Mouse (Mus musculus) MEL (cell line): ENCODE data around the gene Gm10300. TPM values are rescaled to one million over a fixed set of nuclear protein-coding genes. Genes with fewer than 3 reads are reported as not detected.

Source experiments
- DNase-seq: peaks from one replicate; pipeline ENCODE4 v3.0.0; 2011; ENCODE audit warnings: low read depth, low spot score
- H3K27ac ChIP-seq: 2 replicates; pipeline ENCODE4 v1.5.1; 2012; ENCODE audit warnings: low read depth, mild to moderate bottlenecking, control low read depth, low read length, moderate library complexity; ENCODE audit not compliant: control insufficient read depth
- H3K27me3 ChIP-seq, 2 experiments: fragments of 150-350 bp in 1 of 2; sonication (generic) in 1 of 2; 2 replicates each; pipeline ENCODE4 v1.6.1; 2012; ENCODE audit warnings: low read length in 2 of 2, mild to moderate bottlenecking in 2 of 2, improper control_type of control experiment in 1 of 2, moderate library complexity in 1 of 2; ENCODE audit not compliant: insufficient read depth in 2 of 2, control insufficient read depth in 1 of 2
- H3K36me3 ChIP-seq, 2 experiments: 2 replicates each; pipeline ENCODE4 v1.6.1; 2012 to 2014; ENCODE audit warnings: low read length in 2 of 2, improper control_type of control experiment in 1 of 2, inconsistent platforms in 1 of 2, mild to moderate bottlenecking in 1 of 2; ENCODE audit not compliant: insufficient read depth in 2 of 2, control insufficient read depth in 1 of 2
- H3K4me1 ChIP-seq, 2 experiments: fragments of 150-350 bp in 1 of 2; sonication (generic) in 1 of 2; 2 replicates each; pipeline ENCODE4 v1.6.1; 2012; ENCODE audit warnings: low read length in 2 of 2, improper control_type of control experiment in 1 of 2, mild to moderate bottlenecking in 1 of 2; ENCODE audit not compliant: insufficient read depth in 2 of 2, control insufficient read depth in 1 of 2
- H3K4me3 ChIP-seq, 2 experiments: fragments of 150-350 bp in 1 of 2; sonication (generic) in 1 of 2; 2 replicates each; pipeline ENCODE4 v1.5.1; 2012; ENCODE audit warnings: low read depth in 2 of 2, low read length in 2 of 2, mild to moderate bottlenecking in 2 of 2, moderate library complexity in 2 of 2, control low read depth in 1 of 2, improper control_type of control experiment in 1 of 2; ENCODE audit not compliant: control insufficient read depth in 1 of 2, insufficient read depth in 1 of 2
- H3K79me2 ChIP-seq: 2 replicates; pipeline ENCODE4 v1.6.1; 2012; ENCODE audit warnings: mild to moderate bottlenecking, low read length, moderate library complexity; ENCODE audit not compliant: control insufficient read depth, poor library complexity, insufficient read depth
- H3K9ac ChIP-seq: 2 replicates; pipeline ENCODE4 v1.6.1; 2012; ENCODE audit warnings: low read depth, mild to moderate bottlenecking, control low read depth, low read length, moderate library complexity; ENCODE audit not compliant: control insufficient read depth, poor library complexity, severe bottlenecking
- H3K9me3 ChIP-seq: fragments of 150-350 bp; sonication (generic); replicated peaks from 2 replicates; pipeline ENCODE4 v1.6.1; 2012; ENCODE audit warnings: mild to moderate bottlenecking, low read length, improper control_type of control experiment, moderate library complexity; ENCODE audit not compliant: insufficient read depth
- EP300 ChIP-seq, 2 experiments: IDR thresholded peaks; 2 replicates each; pipeline ENCODE4 v1.6.1; 2011; ENCODE audit warnings: improper control_type of control experiment in 2 of 2, low read length in 2 of 2, low read depth in 1 of 2, mild to moderate bottlenecking in 1 of 2
- GABPA ChIP-seq: IDR thresholded peaks from 2 replicates; pipeline ENCODE4 v1.6.1; 2012; ENCODE audit warnings: low read depth, mild to moderate bottlenecking, inconsistent platforms, low read length, improper control_type of control experiment, moderate library complexity
- GATA1 ChIP-seq: IDR thresholded peaks from 2 replicates; pipeline ENCODE4 v1.6.1; 2011; ENCODE audit warnings: low read depth, low read length, improper control_type of control experiment
- MAX ChIP-seq: IDR thresholded peaks from 2 replicates; pipeline ENCODE4 v1.6.1; 2011; ENCODE audit warnings: low read length, improper control_type of control experiment
- MAZ ChIP-seq: IDR thresholded peaks from 2 replicates; pipeline ENCODE4 v1.6.1; 2012; ENCODE audit warnings: low read depth, mild to moderate bottlenecking, inconsistent platforms, low read length, improper control_type of control experiment
- MXI1 ChIP-seq: IDR thresholded peaks from 2 replicates; pipeline ENCODE4 v1.6.1; 2011; ENCODE audit warnings: mild to moderate bottlenecking, low read depth, low read length, improper control_type of control experiment
- MYB ChIP-seq: IDR thresholded peaks from 2 replicates; pipeline ENCODE4 v1.6.1; 2011; ENCODE audit warnings: mild to moderate bottlenecking, low read depth, low read length, improper control_type of control experiment
- MYC ChIP-seq: IDR thresholded peaks from 2 replicates; pipeline ENCODE4 v1.6.1; 2011; ENCODE audit warnings: low read depth, mild to moderate bottlenecking, low read length, improper control_type of control experiment, moderate library complexity
- NELFE ChIP-seq: IDR thresholded peaks from 2 replicates; pipeline ENCODE4 v1.6.1; 2011; ENCODE audit warnings: low read depth, low read length, improper control_type of control experiment
- POLR2AphosphoS5 ChIP-seq: IDR thresholded peaks from 2 replicates; pipeline ENCODE4 v1.6.1; 2012; ENCODE audit warnings: low read depth, borderline replicate concordance, mild to moderate bottlenecking, inconsistent platforms, low read length, moderate library complexity, mixed read lengths
- RAD21 ChIP-seq: IDR thresholded peaks from 2 replicates; pipeline ENCODE4 v1.6.1; 2011; ENCODE audit warnings: mild to moderate bottlenecking, low read depth, low read length, improper control_type of control experiment
- RCOR1 ChIP-seq: IDR thresholded peaks from 2 replicates; pipeline ENCODE4 v1.6.1; 2012; ENCODE audit warnings: low read depth, mild to moderate bottlenecking, inconsistent platforms, low read length, improper control_type of control experiment
- SIN3A ChIP-seq: IDR thresholded peaks from 2 replicates; pipeline ENCODE4 v1.6.1; 2012; ENCODE audit warnings: low read length, improper control_type of control experiment, inconsistent platforms
- TBP ChIP-seq: IDR thresholded peaks from 2 replicates; pipeline ENCODE4 v1.8.0; 2011; ENCODE audit warnings: low read depth, low read length, improper control_type of control experiment
- TCF12 ChIP-seq: IDR thresholded peaks from 2 replicates; pipeline ENCODE4 v1.6.1; 2014; ENCODE audit warnings: low read depth, mild to moderate bottlenecking, inconsistent platforms, low read length, improper control_type of control experiment, moderate library complexity
- UBTF ChIP-seq: IDR thresholded peaks from 2 replicates; pipeline ENCODE4 v1.6.1; 2012; ENCODE audit warnings: low read depth, mild to moderate bottlenecking, inconsistent platforms, low read length, improper control_type of control experiment, moderate library complexity, borderline replicate concordance; ENCODE audit not compliant: insufficient read depth
- ZC3H11A ChIP-seq: IDR thresholded peaks from 2 replicates; pipeline ENCODE4 v1.6.1; 2012; ENCODE audit warnings: low read depth, mild to moderate bottlenecking, inconsistent platforms, low read length, improper control_type of control experiment
- polyA plus RNA-seq, 2 experiments: library from polyadenylated mRNA; stranded (reverse) in 1 of 2; unstranded in 1 of 2; fragments of >175 nt in 1 of 2; fragments of >200 nt in 1 of 2; gene quantifications; 2 replicates each; pipeline versions ENCODE4 v1.2.1 to v1.2.4; 2012; ENCODE audit warnings: low replicate concordance in 2 of 2, low read depth in 1 of 2; ENCODE audit not compliant: insufficient read length in 2 of 2, insufficient read depth in 1 of 2, missing spikeins in 1 of 2
- total RNA-seq: library from RNA; depleted of rRNA; stranded (reverse); fragments of 300-350 nt; gene quantifications from 2 replicates; pipeline ENCODE4 v1.2.3, GENCODE M21; 2012

Gm10300 gene
- total and polyA plus RNA-seq, 3 experiments = 0.18 to 0.46 TPM; not detected in 1

- Histone ChIP-seq H3K27me3 (no peaks in the 10 kb centered on the region), H3K4me3 (no peak overlapping the region), H3K79me2 (peaks cover 49% of the 10 kb centered on the region), H3K36me3 (peaks cover 16 to 20% of the 10 kb centered on the region in 2 experiments), H3K27ac (no peak overlapping the region), H3K4me1 (peaks cover 11 to 18% of the 10 kb centered on the region in 2 experiments), H3K9ac (no peak overlapping the region), H3K9me3 (no peaks in the 10 kb centered on the region)
- TF ChIP-seq SIN3A (no peak), RCOR1 (no peak), GABPA (no peak), POLR2AphosphoS5 (no peak), TCF12 (no peak), MYC (no peak), UBTF (no peak), MAX (no peak), ZC3H11A (no peak), MXI1 (no peak), NELFE (no peak), RAD21 (no peak), MAZ (no peak)
- no peak for DNase-seq
Observed at GRCm38 (mm10) chr4:132059541-132059940, 15.0 kb upstream of the Gm10300 start.

GRCm38 (mm10) chr4:132060040-132060832, 14.3 kb upstream of the Gm10300 start:
- peaks cover 19 to 26% of the 10 kb centered on the region in 2 experiments for H3K36me3 ChIP-seq
- TF ChIP-seq TBP (no peak), MYB (no peak), EP300 (IDR thresholded peaks at IDR 0.05; ENCODE audit: low read depth in 1 of 2, low read length in 2 of 2) (no peak), GATA1 (no peak), ZC3H11A (no peak)
- no peaks in the 10 kb centered on the region for H3K9me3 ChIP-seq
- H3K4me1 ChIP-seq = peaks cover 11 to 21% of the 10 kb centered on the region in 2 experiments
- no peak overlapping the region for H3K9ac ChIP-seq
- no peak overlapping the region for H3K27ac ChIP-seq
- H3K79me2 ChIP-seq = peaks cover 53% of the 10 kb centered on the region
- DNase-seq = no peak
- H3K27me3 ChIP-seq = no peaks in the 10 kb centered on the region
- no peak overlapping the region for H3K4me3 ChIP-seq
